Mouse (Mus musculus) 3T3-L1 (cell line): ENCODE measurements at regions not wholly inside any gene's neighbourhood (a gene's known extent, or its start where the extent isn't known, plus 50 kb on each side); places are given as distances from the start of the nearest gene placed in this dataset.

ENCODE experiments used
- DNase-seq: peaks from one replicate; pipeline ENCODE4 v3.0.0-alpha.2; 2015; ENCODE audit warnings: low read depth, low spot score

- DNase-seq: no peak
Observed at GRCm38 (mm10) chr5:58822704-58823103, 1104.9 kb downstream of the Pcdh7 start.

- peak; percentile 66 for DNase-seq
Observed at GRCm38 (mm10) chr5:58825970-58826369, 1108.2 kb downstream of the Pcdh7 start.

- DNase-seq: no peak
Observed at GRCm38 (mm10) chr5:58847001-58847400, 1129.2 kb downstream of the Pcdh7 start.

- no peak for DNase-seq
Observed at GRCm38 (mm10) chr5:58858016-58858415, 1140.2 kb downstream of the Pcdh7 start.

- DNase-seq: no peak
Observed at GRCm38 (mm10) chr5:58893493-58893892, 1175.7 kb downstream of the Pcdh7 start.

- no peak for DNase-seq
Observed at GRCm38 (mm10) chr5:58941436-58941835, 1223.7 kb downstream of the Pcdh7 start.

- DNase-seq: no peak
Observed at GRCm38 (mm10) chr5:58975268-58975667, 1257.5 kb downstream of the Pcdh7 start.

- DNase-seq: no peak
Observed at GRCm38 (mm10) chr5:58987754-58988153, 1270.0 kb downstream of the Pcdh7 start.
